Mouse (Mus musculus): ENCODE measurements around the gene Plau.

DNA sequence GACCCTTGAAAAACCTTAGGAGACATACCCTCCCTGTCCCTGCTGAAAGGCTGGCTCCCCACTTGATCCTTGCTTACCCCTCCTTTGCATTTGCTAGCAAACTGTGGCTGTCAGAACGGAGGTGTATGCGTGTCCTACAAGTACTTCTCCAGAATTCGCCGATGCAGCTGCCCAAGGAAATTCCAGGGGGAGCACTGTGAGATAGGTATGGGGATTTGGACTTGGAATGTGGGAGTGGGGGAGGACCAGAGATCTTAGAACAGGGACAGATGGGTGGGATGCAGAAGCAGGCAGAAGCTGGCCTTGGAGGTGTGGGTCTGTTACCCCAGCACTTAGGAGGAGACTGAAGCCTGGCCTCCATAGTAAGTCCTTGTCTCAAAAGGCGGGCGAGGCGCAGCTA, 1.2 kb downstream of the Plau start:
- TF ChIP-seq ZC3H11A (IDR thresholded peaks at IDR 0.05; ENCODE audit: borderline replicate concordance, low read depth, low read length) (no peak), CHD2 (IDR thresholded peaks at IDR 0.05; ENCODE audit: low read depth, low read length) (no peak), HCFC1 (IDR thresholded peaks at IDR 0.05; ENCODE audit: borderline replicate concordance, insufficient read depth, low read length) (no peak)
